Mouse (Mus musculus) forebrain, embryonic 16.5 days (tissue): Measurements from ENCODE around the gene Klf5. TPM values are rescaled to one million over a fixed set of nuclear protein-coding genes. Genes with fewer than 3 reads are reported as not detected.

Experiments used
- ATAC-seq: fragments of 200-750 bp; cut with Nextera tagmentation; 2 replicates; pipeline ENCODE4 v1.8.0; 2017; ENCODE audit warnings: mild to moderate bottlenecking, moderate library complexity
- H3K27ac ChIP-seq: fragments of 300-500 bp; sonication (generic); 2 replicates; pipeline ENCODE4 v1.5.1; 2014; ENCODE audit warnings: low read length, control low read depth
- H3K27me3 ChIP-seq: fragments of 300-500 bp; sonication (generic); replicated peaks from 2 replicates; pipeline ENCODE4 v1.6.1; 2014; ENCODE audit warnings: low read length; ENCODE audit not compliant: control insufficient read depth, insufficient read depth
- H3K36me3 ChIP-seq: fragments of 300-500 bp; sonication (generic); 2 replicates; pipeline ENCODE4 v1.6.1; 2014; ENCODE audit not compliant: control insufficient read depth, insufficient read depth
- H3K4me1 ChIP-seq: fragments of 300-500 bp; sonication (generic); replicated peaks from 2 replicates; pipeline ENCODE4 v1.6.1; 2014; ENCODE audit warnings: low read length; ENCODE audit not compliant: control insufficient read depth, insufficient read depth
- H3K4me2 ChIP-seq: fragments of 300-500 bp; sonication (generic); 2 replicates; pipeline ENCODE4 v1.6.1; 2014; ENCODE audit warnings: mild to moderate bottlenecking, low read length, control low read depth
- H3K4me3 ChIP-seq: fragments of 300-500 bp; sonication (generic); replicated peaks from 2 replicates; pipeline ENCODE4 v1.5.1; 2014; ENCODE audit warnings: mild to moderate bottlenecking, low read length, control low read depth
- H3K9ac ChIP-seq: fragments of 300-500 bp; sonication (generic); replicated peaks from 2 replicates; pipeline ENCODE4 v1.6.1; 2014; ENCODE audit warnings: low read depth, low read length, control low read depth
- H3K9me3 ChIP-seq: fragments of 300-500 bp; sonication (generic); 2 replicates; pipeline ENCODE4 v1.6.1; 2016; ENCODE audit warnings: low read length; ENCODE audit not compliant: control insufficient read depth
- WGBS: fragments of 180-500 bp; shearing (Covaris S2); extraction: QIAGEN DNeasy Blood & Tissue Kit; methylation state at CpG from one replicate; pipeline ENCODE4 v1.1.7; 2014; 5-methylcytosine and 5-hydroxymethylcytosine counted together
- polyA plus RNA-seq: library from polyadenylated mRNA; unstranded; fragments of >200 nt; fragmentation: Nextera tagmentation; extraction: Ambion mirVana; gene quantifications from 2 replicates; pipeline ENCODE4 v1.2.1, GENCODE M21; 2015

Klf5 gene
- polyA plus RNA-seq, 1 experiment from 2014 or later = 5.5 TPM

DNA sequence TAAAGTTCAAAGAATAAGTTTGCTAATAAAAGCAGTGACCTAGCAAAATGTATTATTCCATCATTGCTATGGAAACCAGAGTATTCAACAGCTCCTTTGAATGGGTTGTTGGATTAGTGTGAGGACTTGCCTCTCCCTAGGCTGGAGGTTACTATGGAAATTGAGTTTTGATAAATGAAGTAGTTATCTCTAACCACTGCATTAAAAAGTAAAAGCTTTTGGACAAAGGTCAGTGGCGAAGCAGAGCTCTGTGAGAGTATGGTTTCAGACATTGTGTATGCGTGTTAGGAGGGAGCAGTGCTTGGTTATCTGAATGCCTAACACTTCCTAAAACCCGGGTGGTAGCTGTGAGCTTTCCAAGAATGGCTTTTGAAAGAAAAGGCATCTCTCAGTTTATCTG lies 5.9 kb downstream of the Klf5 start:
- Histone ChIP-seq H3K9ac (no peak overlapping the region), H3K36me3 (0 out of 2 replicates have a peak, but pooled peaks cover 3% of the 10 kb centered on the region), H3K4me3 (no peak overlapping the region), H3K27me3 (peaks cover 5% of the 10 kb centered on the region; the same call in 1 of the 2 replicates), H3K9me3 (no peaks in the 10 kb centered on the region), H3K27ac (no peak overlapping the region), H3K4me2 (no peak overlapping the region), H3K4me1 (peaks cover 5% of the 10 kb centered on the region)
- no peak for ATAC-seq
- 24% methylated on average over 3 of the region's 3 CpGs for WGBS

DNA sequence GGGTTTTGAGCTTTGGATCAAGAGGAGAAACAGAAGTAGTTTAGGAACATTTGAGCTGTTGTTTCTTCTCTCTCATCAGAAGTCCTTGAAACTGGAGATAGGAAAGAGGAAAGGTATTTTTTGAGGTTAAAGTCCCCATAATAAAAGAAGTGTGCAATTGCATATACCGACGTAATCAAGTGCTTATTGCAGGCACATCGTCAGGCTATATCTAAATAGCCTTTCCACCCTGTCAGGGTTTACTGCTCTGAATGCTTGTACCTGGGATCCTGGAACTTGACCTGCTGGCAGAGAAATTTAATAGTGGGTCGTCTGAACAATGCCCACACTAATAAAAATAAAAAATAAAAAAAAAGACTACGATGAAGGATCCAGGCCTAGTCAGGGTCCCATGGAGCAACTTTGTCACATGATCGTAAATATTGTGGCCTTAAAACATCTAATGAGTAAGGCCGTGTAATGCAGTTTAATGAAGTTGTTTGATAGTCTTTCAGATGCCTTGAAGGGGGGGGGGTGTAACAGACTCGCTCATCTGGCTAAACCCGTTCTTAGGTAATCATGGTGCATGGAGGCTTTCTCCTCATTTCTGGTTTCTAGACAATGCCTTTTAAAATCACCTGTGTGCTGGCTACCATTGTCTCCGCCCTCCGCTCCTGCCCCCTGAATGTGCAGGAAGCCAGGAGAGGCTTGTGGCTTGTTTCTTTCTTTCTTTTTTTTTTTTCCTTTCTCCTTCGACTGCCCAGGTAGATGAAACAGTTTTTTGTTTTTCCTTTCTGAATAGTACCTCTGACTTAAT lies 6.7 kb downstream of the Klf5 start:
- no peaks in the 10 kb centered on the region for H3K4me1 ChIP-seq
- ATAC-seq = no peak
- 76% methylated on average over 12 of the region's 12 CpGs for WGBS

DNA sequence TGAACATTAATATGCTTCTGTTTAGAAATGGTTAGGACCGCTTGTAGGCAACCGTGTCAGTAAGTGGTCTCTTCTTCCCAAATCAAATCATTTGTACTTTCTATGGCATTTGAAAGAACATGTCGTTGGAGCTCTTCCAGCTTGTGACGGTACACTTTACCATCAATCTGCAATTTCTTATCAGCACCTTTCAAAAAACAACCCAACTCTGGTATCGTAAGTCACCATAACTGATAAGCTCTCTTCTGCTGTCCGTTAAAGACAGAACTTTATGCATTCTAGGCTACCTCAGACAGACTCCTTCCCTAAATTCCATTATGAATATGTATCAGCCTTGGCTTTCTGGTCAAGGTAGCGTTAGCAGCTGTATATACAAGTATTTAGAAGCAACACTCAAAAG lies 7.9 kb downstream of the Klf5 start:
- Histone ChIP-seq H3K27me3 (no peaks in the 10 kb centered on the region), H3K36me3 (0 out of 2 replicates have a peak, but pooled peaks cover 3% of the 10 kb centered on the region), H3K27ac (no peak overlapping the region), H3K4me2 (no peak overlapping the region), H3K9ac (no peak overlapping the region), H3K4me3 (no peak overlapping the region), H3K9me3 (no peaks in the 10 kb centered on the region), H3K4me1 (no peaks in the 10 kb centered on the region)
- 88% methylated on average over 7 of the region's 7 CpGs for WGBS
- ATAC-seq = no peak

More for the DNA sequence above, 6.7 kb downstream of the Klf5 start:
- H3K4me3 ChIP-seq = no peak overlapping the region
- H3K36me3 ChIP-seq = 0 out of 2 replicates have a peak, but pooled peaks cover 3% of the 10 kb centered on the region
- H3K27me3 ChIP-seq = peaks cover 5% of the 10 kb centered on the region; the same call in 1 of the 2 replicates
- no peaks in the 10 kb centered on the region for H3K9me3 ChIP-seq
- H3K9ac ChIP-seq = no peak overlapping the region
- H3K27ac ChIP-seq = no peak overlapping the region
- H3K4me2 ChIP-seq = no peak overlapping the region

DNA sequence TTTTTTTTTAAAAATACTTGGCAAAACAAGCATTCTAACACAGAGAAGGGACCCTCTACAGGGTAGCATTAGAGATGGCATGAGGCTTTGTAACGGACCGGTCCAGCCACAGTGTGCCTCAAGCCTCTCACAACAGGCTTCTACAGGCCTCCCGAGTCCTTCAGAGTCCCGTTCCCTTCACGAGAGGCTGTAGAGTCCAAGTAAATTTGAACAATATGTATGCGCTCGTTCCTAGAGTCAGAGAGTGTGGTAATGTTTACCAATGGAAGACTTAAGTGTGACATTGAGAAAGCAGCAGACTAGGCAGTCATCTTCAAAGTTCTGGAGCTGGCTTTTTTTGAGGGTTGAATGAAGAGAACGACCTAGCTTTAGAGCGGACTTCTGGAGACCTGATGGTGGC lies 11.1 kb downstream of the Klf5 start:
- Histone ChIP-seq H3K4me1 (no peaks in the 10 kb centered on the region), H3K4me2 (no peak overlapping the region), H3K36me3 (no peaks in the 10 kb centered on the region; the same call in 1 of the 2 replicates), H3K27ac (no peak overlapping the region), H3K4me3 (no peak overlapping the region), H3K9me3 (0 out of 2 replicates have a peak, but pooled peaks cover 2% of the 10 kb centered on the region), H3K27me3 (no peaks in the 10 kb centered on the region), H3K9ac (no peak overlapping the region)
- no peak for ATAC-seq
- WGBS = 81% methylated on average over 9 of the region's 9 CpGs

DNA sequence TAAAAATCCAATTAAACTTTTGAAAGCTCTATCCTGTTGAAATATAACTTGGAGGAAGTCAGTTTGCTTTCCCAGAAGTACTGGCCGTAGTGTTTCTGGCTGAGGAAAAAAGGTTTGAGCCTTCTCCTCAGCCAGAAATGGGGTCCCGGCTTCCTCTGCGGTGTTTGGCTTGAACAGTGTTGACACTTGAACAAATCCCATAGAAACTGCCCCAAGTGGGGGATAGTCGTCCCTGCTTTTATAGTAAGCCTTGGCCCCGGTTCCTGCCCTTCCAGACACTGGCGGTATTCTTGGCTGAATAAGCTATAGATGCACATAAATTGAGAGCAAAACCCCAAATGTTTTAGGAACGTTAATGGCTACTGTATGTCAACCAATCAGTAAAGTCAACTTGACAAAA lies 11.9 kb downstream of the Klf5 start:
- ATAC-seq = no peak
- Histone ChIP-seq H3K27me3 (no peaks in the 10 kb centered on the region), H3K36me3 (no peaks in the 10 kb centered on the region; the same call in 1 of the 2 replicates), H3K4me2 (no peak overlapping the region), H3K9ac (no peak overlapping the region), H3K4me3 (no peak overlapping the region), H3K27ac (no peak overlapping the region), H3K9me3 (0 out of 2 replicates have a peak, but pooled peaks cover 2% of the 10 kb centered on the region), H3K4me1 (no peaks in the 10 kb centered on the region)
- WGBS = 51% methylated on average over 7 of the region's 7 CpGs

DNA sequence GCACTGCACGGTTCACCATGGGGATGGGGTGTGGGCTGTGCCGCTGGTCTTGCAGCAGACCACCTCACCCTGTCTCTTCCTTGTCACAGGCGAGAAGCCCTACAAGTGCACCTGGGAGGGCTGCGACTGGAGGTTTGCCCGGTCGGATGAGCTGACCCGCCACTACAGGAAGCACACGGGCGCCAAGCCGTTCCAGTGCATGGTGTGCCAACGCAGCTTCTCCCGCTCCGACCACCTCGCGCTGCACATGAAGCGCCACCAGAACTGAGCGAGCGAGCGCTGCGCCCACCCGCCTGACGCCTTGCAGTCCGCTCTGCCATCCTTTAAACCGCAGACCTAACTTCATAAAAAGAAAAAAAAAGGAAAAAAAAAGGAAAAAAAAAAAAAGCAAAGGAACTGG lies 14.6 kb downstream of the Klf5 start:
- Histone ChIP-seq H3K27me3 (no peaks in the 10 kb centered on the region), H3K9me3 (0 out of 2 replicates have a peak, but pooled peaks cover 2% of the 10 kb centered on the region), H3K9ac (no peak overlapping the region), H3K27ac (no peak overlapping the region), H3K36me3 (no peaks in the 10 kb centered on the region; the same call in 1 of the 2 replicates), H3K4me3 (no peak overlapping the region), H3K4me2 (no peak overlapping the region), H3K4me1 (no peaks in the 10 kb centered on the region)
- 89% methylated on average over 24 of the region's 24 CpGs for WGBS
- no peak for ATAC-seq

DNA sequence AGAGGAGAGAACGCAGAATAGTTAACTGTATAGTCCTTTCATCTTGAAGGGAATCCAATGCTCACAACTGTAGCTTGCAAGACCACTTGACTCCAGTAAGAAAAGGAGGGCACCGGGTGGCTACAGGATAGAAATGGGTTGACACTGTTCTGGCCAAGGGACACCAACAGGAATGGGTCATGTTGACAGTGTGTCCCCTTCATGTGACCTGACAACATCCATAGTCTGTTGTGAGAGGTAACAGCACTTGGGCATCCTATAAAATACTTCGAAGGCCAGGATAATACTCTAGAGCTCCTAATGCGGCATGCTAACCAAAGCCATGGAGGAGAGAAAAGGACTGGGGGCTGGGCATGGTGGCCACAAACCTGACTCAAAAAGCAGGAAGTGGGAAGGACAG lies 17.8 kb downstream of the Klf5 start:
- Histone ChIP-seq H3K4me3 (no peak overlapping the region), H3K27me3 (no peaks in the 10 kb centered on the region), H3K9ac (no peak overlapping the region), H3K9me3 (0 out of 2 replicates have a peak, but pooled peaks cover 2% of the 10 kb centered on the region), H3K27ac (no peak overlapping the region), H3K4me2 (no peak overlapping the region), H3K36me3 (no peaks in the 10 kb centered on the region; the same call in 1 of the 2 replicates), H3K4me1 (no peaks in the 10 kb centered on the region)
- 97% methylated on average over 4 of the region's 4 CpGs for WGBS
- ATAC-seq = no peak

DNA sequence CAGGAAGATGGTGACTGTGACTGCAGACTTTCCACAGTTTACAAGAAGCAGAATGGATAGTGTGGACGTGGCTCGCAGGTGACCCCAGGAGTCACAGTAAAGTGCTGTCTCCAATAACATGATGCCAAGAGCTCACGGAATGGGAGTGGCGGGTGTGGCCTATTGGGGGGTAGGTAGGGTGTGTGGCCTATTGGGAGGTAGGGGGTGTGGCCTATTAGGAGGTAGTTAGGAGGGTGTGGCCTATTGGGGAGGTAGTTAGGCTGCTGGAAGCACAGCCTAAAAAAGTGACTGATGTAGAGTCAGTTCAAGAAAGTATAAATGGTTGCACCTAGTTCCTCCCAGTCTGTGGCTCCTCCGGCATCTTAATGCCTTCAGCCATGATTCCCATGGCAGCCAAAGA lies 22.2 kb downstream of the Klf5 start:
- H3K27me3 ChIP-seq = no peaks in the 10 kb centered on the region
- no peak overlapping the region for H3K4me2 ChIP-seq
- no peak for ATAC-seq
- H3K36me3 ChIP-seq = no peaks in the 10 kb centered on the region
- no peak overlapping the region for H3K9ac ChIP-seq
- whole genome bisulfite sequencing = 93% methylated on average over 5 of the region's 5 CpGs
- H3K4me3 ChIP-seq = no peak overlapping the region
- no peak overlapping the region for H3K27ac ChIP-seq
- no peaks in the 10 kb centered on the region for H3K4me1 ChIP-seq
- H3K9me3 ChIP-seq = no peaks in the 10 kb centered on the region

DNA sequence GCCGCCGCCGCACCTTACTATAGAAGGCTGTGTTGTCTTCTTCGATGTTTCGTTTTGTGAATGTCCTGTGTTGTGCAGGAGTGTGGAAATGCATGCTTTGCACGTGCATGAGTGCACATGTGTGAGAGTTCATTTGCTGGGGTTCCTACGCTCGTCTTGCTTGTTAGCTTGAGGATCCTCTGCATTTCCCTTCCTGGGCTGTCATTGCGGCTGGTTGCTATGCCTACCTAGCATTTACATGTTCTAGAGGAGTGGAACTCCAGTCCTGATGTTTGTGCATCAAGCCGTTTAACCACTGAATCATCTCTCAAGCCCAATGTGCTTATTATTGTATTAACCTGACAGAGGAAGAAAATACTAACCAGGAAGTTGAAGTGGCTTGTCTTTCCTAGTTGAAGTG lies 24.9 kb downstream of the Klf5 start:
- Histone ChIP-seq H3K4me2 (no peak overlapping the region), H3K4me1 (no peaks in the 10 kb centered on the region), H3K9ac (no peak overlapping the region), H3K27ac (no peak overlapping the region), H3K9me3 (no peaks in the 10 kb centered on the region), H3K4me3 (no peak overlapping the region), H3K27me3 (no peaks in the 10 kb centered on the region), H3K36me3 (no peaks in the 10 kb centered on the region)
- ATAC-seq = no peak
- WGBS = 80% methylated on average over 10 of the region's 10 CpGs
